Mouse (Mus musculus) cerebellum, postnatal 25 days (tissue): ENCODE measurements around the gene Npb.
"Not testable (repeated sequence)": the region's sequence is repeated elsewhere in the genome, so short reads cannot be mapped to it uniquely, and the experiment has no call there.

Source experiments
- DNase-seq, 2 experiments: peaks; one replicate each; pipeline ENCODE4 v3.0.0; 2021; ENCODE audit warnings: mixed read lengths in 2 of 2

Npb gene

DNA sequence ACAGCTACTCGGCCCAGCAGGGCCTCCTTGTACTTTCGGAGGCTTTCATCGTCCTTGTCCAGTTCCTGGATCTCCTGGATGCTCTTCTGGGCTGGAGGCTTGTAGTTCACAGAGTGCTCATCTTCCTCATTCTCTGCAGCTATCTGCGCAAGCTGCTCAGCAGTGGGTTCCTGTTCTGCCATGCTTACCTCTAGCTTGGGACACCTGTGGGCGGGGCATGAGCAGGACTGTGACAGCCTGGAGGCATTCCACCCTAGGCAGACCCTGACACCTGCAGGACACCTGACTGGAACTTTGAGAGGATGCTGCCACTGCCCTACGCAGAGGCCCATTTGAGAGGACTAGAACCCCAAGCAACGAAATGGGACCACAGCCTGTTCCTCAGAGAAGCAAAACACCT, 28.1 kb upstream of the Npb start:
- peak in 1 of 2 experiments; percentile 52 for DNase-seq

DNA sequence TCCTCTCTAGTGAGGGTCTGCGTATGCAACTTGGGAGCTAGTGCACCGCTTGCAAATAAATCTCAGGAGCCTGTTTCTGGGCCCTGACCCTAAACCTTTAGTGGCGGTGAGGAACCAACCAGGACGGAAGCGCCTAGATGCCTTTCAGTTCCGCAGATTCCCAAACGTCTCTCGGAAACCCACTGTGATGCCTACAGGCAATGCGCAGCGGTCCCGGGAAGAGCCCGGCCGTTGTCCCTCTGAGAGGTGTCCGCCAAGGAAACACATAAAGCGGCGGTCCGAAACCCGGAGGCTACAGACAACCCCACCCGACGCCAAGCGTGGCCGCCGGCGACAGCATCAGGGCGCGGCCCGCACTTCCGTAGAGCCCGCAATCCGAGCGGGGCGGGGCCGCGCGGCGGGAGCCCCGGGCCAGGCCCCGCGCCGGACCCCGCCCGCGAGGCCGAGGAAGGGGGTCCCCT, 27.4 kb upstream of the Npb start:
- peak; percentile 62 to 66 for DNase-seq

DNA sequence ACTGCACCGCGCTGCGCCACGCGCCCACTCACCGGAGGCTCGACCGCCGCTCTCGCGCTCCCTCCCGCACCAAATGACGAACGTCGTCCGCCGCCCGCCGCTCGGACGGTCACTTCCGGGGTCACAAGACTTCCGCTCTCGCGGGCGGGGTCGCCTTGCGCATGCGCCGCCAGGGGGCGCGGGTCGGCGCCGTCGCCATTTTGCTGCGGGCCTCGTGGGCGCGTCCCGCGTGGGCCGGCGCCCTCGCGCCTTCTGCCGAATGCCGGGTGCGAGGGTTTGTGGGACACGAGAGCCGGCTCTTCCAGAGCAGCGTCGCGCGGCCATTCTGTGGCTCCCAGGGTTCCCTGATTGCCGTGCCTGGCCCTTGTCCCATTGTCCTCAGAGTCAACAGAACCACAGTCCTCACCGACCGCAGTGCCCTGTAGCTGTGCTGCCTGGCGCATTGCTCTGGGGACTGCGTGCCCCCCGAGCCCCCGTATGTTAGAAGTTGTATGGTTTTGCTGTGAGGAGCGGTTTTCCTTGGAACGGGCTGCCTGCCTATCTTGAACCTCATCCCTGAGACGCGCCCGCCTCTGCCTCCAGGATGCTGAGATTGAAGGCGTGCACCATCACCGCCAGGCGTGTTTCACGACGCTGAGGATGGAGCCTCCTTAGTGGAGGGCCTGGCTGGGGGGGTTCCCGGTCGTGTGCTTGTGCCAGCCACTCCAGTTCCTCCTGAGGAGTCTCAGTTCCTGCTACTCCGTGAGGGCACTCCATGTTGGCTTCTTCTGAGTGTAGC, 26.6 kb upstream of the Npb start, which contains the start of gene Arhgdia:
TSS of gene Arhgdia (minus strand) at position 135 of the 778 bp plus-strand sequence.
- peak; percentile 93 to 94 for DNase-seq

DNA sequence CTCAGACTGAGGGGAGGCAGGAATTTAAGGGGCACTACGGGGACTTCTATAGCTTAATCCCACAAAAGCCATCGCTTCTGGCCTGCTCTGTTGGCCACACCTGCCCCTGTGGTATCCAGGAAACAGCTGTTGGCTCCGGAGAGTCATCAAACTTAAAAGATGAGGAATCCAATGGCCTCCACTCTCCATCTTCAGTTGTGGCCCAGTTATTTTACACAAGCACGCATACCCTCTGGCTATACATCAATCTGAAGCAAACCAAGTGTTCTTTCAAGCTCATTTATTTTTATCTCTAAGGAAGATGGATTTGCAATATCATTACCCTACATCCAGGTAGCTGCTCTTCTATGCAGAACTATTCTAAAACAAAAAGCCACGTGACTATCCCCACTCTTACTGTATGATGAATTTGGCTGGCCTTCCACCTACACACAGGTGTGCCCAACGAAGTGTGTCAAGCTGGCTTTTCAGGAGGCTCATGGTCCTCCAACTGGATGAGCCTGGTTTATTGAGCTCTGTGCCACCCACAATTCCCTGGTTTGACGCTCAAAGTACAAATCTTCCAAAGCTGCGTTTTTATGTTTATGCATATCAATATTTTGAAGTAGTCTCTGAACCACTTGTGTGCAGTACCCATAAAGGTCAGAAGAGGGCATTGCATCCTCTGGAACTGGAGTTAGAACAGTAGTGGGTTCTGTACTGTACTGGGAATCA, 25.9 kb upstream of the Npb start:
- peak in 1 of 2 experiments; percentile 56 for DNase-seq

DNA sequence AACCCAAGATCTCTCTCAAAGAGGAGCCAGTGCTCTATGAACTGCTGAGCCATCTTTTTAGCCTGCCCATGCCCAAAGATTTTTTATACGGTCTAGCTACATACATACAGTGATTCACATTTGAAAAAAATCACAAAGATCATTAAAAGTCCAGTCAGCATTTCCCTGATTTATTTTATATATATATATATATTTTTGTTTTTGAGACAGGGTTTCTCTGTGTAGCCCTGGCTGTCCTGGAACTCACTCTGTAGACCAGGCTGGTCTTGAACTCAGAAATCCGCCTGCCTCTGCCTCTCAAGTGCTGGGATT, 25.3 kb upstream of the Npb start:
- DNase-seq, result not testable (repeated sequence)

DNA sequence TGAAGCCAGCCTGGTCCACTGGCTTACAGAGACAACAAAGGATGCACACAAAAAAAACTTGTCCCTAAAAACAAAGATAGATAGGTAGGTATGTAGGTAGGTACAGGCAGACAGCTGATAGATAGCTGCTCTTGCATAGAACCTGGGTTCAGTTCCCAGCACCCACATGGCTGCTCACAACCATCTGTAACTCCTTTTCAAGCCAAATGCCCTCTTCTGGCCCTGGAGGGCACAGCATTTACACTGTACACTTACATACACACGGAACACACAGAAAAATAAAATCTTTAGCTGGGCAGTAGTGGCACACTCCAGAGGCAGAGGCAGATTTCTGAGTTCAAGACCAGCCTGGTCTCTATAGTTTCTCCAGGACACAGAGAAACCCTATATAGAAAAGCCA, 24.3 kb upstream of the Npb start:
- DNase-seq, result no peak

DNA sequence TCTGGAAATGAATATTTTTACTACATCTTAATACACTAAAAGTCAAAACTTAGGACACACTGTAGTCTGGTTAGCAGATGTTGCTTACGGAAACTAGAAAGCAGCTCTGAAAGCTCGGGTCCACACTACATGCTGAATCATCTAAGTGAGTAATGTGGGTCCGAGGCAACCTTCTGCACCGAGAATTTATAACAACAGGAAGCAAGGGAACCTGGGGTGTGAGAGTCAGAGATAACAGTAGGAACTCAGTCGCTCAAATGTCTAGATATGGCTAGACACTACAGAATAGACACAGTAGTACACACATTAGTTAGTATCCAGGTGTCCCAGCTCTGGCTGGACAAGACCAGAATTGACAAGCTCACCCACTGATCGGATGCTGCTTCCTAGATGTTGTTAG, 19.7 kb upstream of the Npb start:
- no peak for DNase-seq

DNA sequence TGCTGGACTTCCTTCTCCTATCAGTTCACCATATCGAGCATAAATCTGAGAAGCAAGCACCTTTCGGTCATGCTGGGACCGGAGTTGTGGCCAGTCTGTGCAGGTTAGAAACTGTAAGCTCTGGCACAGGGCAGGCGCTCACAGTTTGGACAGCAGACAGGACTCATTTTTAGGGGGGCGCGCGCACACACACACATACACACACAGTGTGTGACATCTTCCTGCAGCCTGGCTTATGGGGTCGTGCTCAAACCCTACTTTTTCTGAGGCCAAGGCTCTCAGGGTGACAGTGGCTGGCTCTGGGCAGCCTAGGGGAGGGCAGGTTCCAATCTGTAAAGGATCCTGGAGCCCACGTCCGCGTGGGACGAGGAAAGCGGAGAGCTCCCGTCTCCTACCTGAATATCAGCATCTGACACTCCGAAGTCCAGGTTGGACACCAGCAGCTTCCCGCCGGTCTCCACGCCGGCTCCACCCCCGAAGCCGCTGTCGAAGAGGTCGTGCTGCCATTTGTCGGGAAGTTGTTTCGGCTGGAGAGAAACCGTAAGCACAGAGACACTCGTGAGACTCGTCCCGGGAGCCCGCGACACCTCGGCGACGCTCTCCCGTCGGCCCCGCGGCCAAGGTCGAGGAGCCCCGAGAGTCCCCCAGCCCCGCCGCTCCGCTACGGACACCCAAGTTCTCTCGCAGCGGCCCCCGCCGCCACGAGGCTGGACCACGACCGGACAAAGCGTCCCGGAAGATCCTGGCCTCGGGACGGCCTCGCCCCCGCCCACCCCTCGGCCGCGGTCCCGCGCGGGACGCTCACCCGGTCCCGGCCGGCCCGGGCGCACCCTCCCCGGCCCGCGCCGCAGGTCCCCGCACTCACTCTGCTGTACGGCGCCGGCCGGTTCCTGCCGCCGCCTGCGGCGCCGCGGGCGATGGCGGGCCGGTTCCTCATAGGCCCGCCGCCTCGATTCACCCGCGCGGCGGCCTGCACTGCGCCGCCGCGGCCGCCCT, 10.7 kb upstream of the Npb start:
- DNase-seq, result no peak

DNA sequence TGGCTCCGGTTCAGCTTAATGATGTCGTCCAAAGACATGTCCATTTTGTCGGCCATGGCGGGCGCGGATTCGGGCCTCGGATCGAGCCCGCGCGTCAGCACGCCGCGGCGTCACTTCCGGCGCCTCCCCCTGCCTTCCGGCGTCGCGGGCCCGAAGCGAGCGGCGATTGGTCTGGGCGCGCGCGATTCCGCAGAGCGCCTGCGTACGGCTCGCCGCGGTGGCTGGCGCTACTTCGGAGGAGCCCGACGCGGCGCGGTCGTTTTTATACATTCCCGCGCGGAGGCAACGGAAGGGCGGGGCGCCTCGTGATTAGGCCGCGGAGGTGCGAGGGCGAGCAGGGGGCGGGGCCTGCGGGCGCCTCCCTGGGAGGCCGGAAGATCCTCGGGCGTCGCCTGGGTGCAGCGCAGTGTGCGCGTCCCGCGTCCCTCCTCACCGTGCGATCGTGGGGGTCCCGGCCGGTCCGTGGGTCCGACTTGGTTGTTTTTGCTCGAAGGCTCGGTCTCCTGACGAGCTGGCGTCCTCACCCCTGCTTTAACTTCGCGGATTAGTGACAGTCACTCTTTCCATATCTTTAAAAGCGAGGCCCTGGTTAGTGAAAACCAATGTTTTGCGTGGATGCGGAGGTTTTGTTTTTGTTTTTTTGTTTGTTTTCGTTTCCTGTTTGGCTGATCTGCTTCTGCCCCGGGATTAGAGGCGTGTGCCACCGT, 9.8 kb upstream of the Npb start, which contains the start of the genes Alyref and Anapc11:
TSS of gene Alyref (minus strand) at position 83 of the 707 bp plus-strand sequence.
TSS of gene Anapc11 (plus strand) at position 139 of the 707 bp plus-strand sequence.
- DNase-seq, result peak; percentile 95 to 97

DNA sequence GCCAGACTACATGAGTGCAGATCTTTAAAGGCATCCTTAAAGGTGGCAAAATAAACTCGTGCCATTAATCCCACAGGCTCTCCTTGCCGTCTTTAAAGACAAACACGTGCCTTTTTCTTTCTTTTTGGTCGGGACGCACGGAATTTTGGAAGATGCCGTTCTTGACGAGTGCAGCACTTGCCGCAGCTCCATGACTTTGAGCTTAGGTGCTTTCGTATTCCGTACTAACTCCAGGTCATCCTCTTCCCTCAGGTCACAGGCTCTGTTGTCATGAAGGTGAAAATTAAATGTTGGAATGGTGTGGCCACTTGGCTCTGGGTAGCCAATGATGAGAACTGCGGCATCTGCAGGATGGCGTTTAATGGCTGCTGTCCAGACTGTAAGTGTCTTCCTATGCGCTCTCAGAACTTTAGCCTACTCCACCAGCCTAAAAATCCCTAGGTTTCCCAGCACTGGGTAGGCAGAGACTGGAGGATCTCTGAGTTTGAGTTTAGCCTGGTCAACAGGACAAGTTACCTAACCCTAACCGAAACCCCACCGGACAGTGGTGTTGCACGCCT, 9.2 kb upstream of the Npb start:
- DNase-seq, result peak in 1 of 2 experiments; percentile 25

DNA sequence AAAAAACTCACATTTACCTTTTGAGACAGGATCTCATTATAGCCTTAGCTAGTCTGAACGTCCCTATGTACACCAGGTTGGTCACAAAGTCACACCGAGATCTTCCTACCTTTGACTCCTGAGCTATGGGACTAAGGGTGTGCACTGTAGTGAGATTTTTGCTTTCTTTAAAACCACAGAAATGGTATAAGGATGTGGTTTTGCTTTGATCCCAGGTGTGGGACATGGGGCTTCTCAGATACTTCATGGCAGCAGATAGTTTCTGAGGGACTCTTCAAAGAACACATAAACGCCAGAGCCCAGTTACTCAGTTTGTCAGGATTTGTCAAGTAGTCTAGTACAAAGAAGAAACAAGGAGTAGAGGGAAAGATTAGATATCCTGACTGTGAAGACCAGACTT, 7.6 kb upstream of the Npb start:
- DNase-seq, result no peak

DNA sequence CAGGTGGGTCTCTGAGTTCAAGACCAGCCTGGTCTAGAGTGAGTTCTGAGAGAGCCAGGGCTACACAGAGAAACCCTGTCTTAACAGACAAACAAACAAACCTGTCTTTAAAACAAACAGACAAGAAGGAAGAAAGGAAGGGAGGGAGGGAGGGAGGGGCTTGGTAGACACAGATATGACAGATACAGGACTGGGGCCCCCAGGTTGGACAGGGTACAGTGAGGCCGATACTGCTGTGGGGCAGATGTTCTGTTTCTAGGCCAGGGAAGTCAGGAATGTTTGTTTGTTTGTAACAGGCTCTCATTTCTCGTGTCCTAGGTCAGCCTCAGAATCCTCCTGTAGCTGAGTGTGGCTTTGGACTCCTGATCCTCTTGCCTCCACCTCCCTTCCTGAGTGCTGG, 4.7 kb upstream of the Npb start:
- DNase-seq, result no peak

DNA sequence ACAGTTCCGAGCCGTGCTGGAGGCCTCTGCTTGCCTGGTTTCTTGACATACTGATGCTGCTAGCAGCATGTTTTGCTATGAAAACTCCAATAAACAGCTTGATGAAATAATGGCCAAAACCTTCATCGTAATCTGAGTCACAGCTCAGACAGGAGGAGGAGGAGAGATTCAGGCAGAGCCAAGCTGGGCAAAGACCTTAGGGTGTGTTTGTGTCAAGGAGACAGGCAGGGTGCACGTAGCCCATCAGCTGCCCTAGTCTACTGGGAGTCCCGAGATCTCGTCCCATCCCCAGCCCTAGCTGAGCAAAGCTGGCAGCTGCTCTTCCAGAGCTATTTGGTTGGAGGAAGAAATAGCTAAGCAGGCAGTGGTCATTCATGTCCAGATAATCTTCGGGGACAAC, 2.6 kb upstream of the Npb start:
- no peak for DNase-seq

DNA sequence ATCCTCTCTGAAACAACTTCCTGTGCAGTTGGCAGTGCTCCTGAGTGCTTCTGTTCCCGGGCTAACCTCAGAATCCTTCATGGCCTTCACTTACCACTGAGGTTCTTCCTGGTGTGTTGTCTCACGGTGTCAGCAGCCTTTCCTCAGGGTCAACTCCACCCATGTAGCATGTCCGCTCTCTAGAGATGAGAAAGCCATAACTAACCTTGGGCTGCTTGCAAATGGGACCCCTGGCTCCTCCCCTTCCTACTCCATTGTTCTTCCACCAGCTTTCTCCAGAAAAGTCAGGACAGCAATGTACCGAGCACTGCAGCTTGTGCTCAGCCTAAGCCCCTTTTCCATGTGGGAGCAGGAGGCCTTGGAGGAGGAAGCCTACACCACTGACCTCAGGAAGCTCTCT, 1.5 kb upstream of the Npb start:
- DNase-seq, result peak in 1 of 2 experiments; percentile 3

DNA sequence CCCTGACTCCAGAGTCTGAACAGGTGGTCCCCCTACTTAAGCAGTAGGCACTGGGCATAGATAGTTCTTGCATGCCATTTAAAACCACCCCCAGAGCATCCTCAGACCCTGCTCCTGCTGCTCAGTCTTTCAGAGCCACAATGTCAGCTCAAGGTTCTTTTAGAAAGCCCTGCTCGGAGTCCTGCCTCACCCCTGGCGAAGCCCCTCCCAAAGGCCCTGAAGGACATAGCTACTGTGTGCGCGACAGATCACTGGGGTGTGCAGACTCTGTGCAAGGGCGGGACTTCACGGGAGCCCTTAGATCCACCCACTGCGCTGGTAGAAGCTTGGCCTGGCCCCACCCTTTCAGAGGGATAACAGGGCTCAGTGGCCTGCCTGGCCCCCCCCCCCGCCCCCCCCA, 973 bp downstream of the Npb start:
- peak in 1 of 2 experiments; percentile 35 for DNase-seq

DNA sequence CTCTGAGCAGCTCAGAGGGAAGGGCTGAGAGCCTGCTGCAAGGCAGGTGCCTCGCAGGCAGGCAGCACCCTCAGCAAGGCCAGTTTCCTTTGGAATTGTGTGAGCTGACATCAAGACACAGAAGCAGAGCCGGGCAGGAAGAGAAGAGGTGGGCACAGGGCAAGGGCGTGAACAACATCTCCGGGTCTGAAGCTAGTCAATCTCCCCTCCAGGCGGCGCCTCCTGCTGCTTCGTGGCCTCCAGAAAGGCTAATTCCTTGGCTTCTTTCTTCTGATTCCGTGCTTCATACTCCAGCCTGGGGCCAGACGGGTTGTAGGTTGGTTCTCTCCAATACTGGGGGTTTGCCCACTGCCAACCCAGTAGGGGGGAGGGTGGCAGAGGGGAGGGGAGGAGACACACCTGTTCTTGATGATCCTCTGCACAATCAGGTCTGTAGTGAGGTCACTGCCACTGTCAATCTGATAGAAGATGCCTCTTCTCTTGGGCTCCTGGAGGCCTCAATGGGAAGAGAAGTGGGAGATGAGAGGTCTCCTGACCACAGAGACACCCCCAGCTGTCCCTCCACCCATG, 2.3 kb downstream of the Npb start:
- DNase-seq, result peak in 1 of 2 experiments; percentile 29

DNA sequence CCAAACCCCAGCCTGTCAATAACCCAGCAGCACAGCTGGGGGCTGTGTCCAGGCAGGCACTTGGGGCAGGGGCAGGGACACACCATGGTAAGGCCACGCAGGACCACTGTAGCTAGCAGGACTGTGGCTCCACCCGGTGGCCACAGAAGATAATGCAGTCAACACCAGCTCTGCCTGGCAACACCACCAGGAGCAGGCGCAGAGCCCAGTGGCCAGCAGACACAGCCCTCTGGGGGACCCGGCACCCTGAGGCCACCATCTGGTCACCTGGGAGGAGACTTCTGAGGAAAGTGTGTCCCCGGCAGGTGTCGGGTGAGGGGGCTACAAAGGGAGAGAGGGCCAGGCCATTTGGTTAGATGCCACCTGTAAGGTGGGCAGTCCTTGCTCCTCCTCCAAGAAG, 4.5 kb downstream of the Npb start:
- DNase-seq, result peak; percentile 97

DNA sequence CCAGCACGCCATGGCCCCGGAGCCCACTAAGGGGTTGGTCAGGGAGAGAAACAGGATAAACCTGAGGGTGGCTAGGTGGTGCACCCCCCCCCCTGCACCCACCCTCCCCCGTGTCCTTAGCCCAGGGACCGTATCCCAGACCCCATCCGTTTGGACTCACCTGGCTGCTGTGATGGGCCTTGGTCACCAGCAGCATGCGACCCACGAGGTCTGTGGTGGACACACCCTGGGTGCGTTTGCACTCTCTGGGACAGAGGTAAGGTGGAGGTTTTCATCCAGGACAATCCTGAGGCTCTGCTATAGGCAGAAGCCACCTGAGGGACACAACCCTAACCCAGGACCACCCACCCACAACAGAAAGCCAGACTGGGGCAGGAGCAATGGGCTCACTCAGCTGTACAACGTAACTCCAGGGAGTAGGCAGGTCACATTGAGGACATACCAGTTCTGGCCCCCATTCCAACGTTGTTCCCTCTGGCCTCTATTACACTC, 5.2 kb downstream of the Npb start:
- peak in 1 of 2 experiments; percentile 46 for DNase-seq

DNA sequence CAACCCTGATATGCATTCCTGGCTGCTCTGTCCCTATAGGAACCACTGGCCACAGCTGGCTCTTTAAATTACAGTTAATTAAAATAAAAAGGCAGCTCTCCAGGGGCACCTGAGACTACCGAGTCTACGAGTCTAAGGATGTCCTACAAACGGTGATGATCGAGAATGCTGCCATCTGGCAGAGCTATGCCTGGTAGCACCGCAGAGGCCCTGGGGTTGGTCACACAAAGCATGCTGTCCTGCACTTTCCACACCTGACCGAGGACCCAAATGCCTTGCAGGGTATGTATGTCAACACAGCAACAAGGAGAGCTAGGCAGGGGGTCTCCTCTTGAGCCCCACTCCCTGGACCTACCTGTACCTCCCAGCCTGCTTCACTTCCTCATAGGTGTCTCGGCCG, 5.7 kb downstream of the Npb start:
- peak in 1 of 2 experiments; percentile 52 for DNase-seq

DNA sequence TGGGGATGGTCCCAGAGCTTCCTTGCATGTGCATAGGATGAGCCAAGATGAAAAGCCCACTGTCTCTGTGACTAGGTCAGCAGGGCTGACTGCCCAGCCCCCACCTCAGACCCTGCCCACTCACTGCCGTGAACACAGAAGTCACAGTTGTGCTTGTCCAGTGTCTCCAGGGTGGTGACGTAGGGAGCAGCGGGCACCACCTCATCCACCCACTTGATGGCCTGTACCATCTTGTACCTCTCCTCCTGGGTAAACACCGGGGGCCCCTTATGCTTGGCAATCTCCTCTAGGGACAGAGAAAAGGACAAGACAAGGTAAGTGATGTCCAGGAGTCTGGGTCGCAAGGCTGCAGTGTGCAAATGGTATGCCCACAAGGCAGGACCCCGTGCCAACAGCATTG, 6.9 kb downstream of the Npb start:
- no peak for DNase-seq

DNA sequence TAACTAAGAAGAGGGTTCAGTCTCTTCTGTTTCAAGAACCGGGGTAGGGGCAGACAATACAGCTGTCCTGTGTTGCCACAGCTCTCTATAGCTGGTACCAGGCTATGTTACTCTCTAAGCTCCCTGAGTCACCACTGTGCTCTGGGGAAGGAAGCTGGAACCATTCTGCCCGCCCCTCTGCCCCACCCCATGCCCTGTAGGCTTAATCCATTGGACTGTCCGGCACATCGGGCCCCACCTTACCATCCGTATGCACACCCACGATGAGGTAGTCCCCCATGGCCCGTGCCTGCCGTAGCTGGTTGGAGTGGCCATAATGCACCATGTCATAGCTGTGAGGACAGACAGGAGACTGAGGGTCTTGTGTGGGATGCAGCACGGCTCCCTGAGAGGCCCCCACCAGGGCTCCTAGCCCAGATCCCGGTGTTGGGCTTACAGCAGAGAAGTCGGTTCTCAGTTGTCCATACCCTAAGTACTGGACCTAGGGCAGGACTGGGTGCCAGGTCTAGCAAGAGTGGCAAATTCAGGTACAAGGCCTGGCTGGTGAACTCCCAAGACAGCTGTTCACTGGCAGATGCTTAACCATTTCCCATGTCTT, 7.4 kb downstream of the Npb start:
- DNase-seq, result no peak
